Mouse (Mus musculus): ENCODE measurements around the gene Hif3a. TPM values are rescaled to one million over a fixed set of nuclear protein-coding genes. Genes with fewer than 3 reads are reported as not detected.

The Hif3a gene
- total RNA-seq, 2 experiments from 2014 or later: 8.3 to 16.0 TPM

DNA sequence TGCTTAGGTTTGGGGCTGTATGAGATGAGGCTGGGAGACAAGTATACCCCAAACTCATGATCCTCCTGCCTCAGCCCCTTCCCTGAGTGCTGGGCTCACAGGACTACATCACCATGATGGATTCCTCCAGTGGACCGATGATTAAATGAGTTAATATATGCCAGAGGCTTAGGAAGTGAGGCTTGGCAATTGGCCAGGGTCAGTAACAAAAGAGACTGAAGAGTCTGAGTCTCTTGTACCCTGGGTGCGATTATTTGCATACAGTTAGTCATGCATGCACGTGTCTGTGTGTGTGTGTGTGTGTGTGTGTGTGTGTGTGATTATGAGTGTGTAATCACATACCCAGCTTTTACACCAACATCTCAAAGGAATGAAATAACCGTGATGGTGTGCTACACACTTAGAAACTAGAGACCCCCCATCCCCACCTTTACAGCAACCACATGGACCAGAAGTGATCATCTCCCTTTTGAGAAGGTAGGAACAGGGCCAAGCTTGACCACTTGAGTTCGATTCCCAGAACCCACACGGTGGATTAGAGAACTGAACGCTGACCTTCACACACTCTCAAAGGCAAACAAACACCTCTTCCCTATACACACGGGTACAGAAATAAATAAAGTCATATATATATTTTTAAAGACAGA is 3.3 kb downstream of the Hif3a start:
- peak in 1 of 2 experiments; percentile 57 for DNase-seq (ENCODE audit: low spot score in 2 of 2)
- intact Hi-C loops (cut with DNase I): no loop called here

GRCm38 (mm10) chr7:17058071-17058689 is 4.0 kb downstream of the Hif3a start:
- intact Hi-C loops (cut with DNase I): no loop called here
- DNase-seq (ENCODE audit: low spot score in 2 of 2): peak; percentile 75 to 85

- DNase-seq (ENCODE audit: low spot score in 2 of 2): peak; percentile 56 to 60
- intact Hi-C loops (cut with DNase I): no loop called here
Observed at GRCm38 (mm10) chr7:17056601-17057523, 5.4 kb downstream of the Hif3a start.

- peak; percentile 87 to 93 for DNase-seq (ENCODE audit: low spot score in 2 of 2)
Observed at GRCm38 (mm10) chr7:17056081-17056581, 6.1 kb downstream of the Hif3a start.

GRCm38 (mm10) chr7:17055287-17055946 is 6.8 kb downstream of the Hif3a start:
- DNase-seq (ENCODE audit: low spot score in 2 of 2): no peak
- intact Hi-C loops (cut with DNase I): no loop called here

More at GRCm38 (mm10) chr7:17056081-17056581, 6.1 kb downstream of the Hif3a start:
- intact Hi-C loops (cut with DNase I): no loop called here

- intact Hi-C loops (cut with DNase I): loop anchor here (5.0 kb wide), 1 partner anchor 37 kb away; no protein-coding TSS in a partner anchor
- no peak for DNase-seq (ENCODE audit: low spot score in 2 of 2)
Observed at GRCm38 (mm10) chr7:17054325-17054989, 7.8 kb downstream of the Hif3a start.

DNA sequence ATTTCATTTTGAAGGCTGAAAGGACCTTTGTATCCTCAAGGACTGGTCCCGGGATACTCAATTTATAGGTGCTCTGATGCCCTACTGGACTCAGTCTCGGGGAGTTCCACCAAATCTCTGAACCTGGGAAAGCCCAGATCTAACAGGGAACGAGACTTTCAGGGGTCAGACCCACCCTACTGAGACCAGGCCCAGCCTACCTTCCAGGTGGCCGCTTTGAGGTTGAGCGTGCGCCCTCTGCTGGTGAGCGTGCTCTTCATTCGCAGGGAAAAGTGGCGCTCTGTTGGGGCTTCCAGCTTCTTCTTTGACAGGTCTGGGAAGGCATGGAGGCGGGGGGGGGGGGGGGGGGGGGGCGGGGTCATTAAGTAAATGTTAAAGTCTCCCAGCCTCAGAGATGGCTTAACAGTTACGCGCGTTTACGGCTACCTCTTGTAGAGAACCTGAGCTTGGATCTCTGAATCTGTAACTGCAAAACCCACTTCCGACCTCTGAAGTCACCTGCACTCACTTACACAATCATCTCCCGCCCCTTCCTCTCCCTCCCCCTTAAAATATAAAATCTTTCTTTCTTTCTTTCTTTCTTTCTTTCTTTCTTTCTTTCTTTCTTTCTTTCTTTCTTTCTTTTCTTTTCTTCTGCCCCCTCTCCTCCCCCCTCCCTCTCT is 11.2 kb downstream of the Hif3a start:
- DNase-seq (ENCODE audit: low spot score in 2 of 2): peak in 1 of 2 experiments; percentile 71
- intact Hi-C loops (cut with DNase I): loop anchor here (5.0 kb wide), 1 partner anchor 34 kb away; no protein-coding TSS in a partner anchor

- DNase-seq (ENCODE audit: low spot score in 2 of 2): no peak
- intact Hi-C loops (cut with DNase I): loop anchor here (5.0 kb wide), 1 partner anchor 33 kb away; no protein-coding TSS in a partner anchor
Observed at GRCm38 (mm10) chr7:17050491-17050890, 11.7 kb downstream of the Hif3a start.

DNA sequence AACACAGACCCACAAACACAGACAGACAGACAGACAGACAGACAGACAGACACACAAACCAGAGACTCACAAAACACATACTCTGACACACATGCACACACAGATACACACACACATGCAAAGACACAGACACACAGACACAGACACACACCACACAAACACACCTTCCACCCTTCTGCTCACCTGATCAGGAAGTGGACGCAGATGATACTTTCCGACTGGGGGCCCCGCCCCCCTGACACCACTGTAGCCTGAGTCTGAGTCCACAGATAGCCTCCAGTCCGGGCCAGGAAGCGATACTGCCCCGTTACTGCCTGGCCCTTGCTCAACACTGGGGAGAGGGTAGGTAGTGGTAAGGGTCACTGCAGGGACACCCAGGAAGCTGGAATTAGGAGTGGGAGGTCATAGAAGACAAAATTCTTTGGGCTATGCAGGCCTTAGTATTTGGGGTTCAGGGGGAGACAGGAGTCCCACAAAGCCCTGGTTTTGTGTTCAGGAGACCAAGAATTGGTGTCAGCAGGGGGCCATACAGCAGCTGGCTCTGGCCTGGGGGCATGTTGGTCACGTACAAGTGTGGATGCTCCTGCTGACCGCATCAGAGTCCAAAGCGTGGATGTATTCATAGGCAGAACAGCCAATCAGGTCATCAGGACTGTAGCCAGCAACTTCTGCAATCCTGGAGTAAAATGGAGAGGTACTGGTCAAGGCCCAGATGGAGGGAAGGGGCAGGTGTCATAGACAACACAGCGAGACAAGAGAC is 13.6 kb downstream of the Hif3a start:
- DNase-seq (ENCODE audit: low spot score in 2 of 2): no peak
- intact Hi-C loops (cut with DNase I): no loop called here

- DNase-seq (ENCODE audit: low spot score in 2 of 2): no peak
- intact Hi-C loops (cut with DNase I): no loop called here
Observed at GRCm38 (mm10) chr7:17047041-17047682, 15.1 kb downstream of the Hif3a start.

- intact Hi-C loops (cut with DNase I): no loop called here
- DNase-seq (ENCODE audit: low spot score in 2 of 2): peak in 1 of 2 experiments; percentile 65
Observed at GRCm38 (mm10) chr7:17045743-17046142, 16.5 kb downstream of the Hif3a start.

DNA sequence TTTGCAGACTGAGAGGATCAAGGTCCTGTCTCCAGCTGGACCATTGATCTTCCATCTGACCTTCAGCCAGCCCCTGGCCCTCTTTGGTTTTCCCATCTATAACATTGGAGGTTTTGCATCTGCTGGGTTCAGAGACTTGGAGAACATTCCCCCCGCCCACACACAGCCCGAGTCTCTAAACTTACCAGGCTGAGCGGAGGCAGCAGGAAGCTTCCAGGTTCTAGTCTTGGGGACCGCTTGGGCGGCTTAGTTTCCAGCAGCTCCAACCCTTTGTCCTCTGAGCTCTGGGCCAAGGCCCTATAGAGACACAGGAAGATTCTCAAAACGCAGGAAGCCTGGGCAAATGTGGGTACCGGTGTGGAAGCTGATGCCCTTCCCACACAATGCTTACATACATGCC is 22.9 kb downstream of the Hif3a start:
- intact Hi-C loops (cut with DNase I): no loop called here
- DNase-seq (ENCODE audit: low spot score in 2 of 2): no peak

DNA sequence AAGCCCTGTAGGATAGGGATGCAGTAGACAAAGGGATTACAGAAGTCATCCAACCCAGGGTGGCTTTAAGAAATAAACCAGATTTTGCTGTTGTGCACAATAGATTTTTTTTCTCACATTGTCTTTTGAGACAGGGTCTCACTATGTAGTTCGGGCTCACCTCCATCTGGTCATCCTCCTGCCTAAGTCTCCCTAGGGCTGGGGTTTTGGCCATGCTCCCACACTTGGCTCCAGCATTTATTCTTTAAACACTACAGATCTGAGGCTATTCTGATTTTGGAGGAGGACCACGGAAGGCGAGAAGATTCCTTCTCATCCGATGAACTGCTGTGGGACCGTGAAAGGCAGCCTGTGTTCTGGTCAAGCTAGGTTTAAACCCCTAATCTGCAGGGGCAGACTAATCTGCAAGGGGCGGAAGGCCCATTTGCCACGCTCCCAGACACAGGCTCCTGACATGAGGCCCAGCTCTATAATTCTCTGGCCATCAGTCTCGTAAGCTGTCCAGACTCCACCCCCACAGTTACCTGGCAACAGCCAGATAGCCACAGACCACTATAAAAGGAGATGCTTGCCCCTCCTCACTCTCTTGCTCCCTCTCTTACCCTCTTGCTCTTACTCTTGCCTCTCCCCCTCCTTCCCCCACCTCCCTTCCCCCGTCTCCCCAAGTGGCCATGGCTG is 24.1 kb downstream of the Hif3a start:
- no peak for DNase-seq (ENCODE audit: low spot score in 2 of 2)
- intact Hi-C loops (cut with DNase I): no loop called here

DNA sequence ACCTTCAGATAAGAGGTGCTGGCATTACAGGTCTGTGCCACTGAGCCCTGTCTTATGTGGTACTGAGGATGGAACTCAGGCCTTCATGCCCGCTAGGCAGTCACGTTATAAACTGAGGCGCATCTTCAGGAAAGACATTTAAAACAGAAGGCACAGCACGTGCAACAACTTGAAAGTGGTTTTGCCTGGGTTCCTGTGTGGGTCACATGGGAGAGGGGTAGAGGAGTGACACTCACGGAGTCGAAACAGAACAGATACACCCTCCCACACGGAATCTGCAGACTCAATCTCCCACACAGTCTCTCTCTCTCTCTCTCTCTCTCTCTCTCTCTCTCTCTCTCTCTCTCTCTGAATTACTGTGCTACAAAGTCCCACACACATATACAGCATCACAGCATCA is 32.0 kb downstream of the Hif3a start:
- intact Hi-C loops (cut with DNase I): no loop called here

DNA sequence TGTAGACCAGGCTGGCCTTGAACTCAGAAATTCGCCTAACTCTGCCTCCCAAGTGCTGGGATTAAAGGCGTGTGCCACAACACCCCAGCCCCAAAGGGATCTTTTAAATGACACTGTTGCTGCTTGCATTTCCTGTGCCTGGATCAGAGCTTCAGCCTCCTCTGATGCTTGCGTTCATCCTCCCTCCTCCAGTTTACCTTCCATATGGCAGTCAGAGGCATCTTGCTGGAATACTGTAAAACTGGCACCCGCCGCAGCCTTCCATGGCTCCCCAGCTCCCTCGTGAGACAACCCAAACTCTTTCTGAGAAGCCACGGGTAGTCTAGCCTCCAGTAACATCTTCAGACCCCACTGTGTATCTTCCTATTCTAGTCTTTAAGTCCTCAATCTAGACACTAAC is 33.3 kb downstream of the Hif3a start:
- DNase-seq (ENCODE audit: low spot score in 2 of 2): peak in 1 of 2 experiments; percentile 44
- intact Hi-C loops (cut with DNase I): loop anchor here (5.0 kb wide), 1 partner anchor 33 kb away; the partner anchor contains the start of gene Hif3a

More for the DNA sequence above, 32.0 kb downstream of the Hif3a start:
- peak in 1 of 2 experiments; percentile 57 for DNase-seq (ENCODE audit: low spot score in 2 of 2)

Measured in left cerebral cortex, postnatal 14 days (tissue).